Mouse (Mus musculus) C2C12 (cell line): ENCODE results near the gene Tgm1. TPM values are rescaled to one million over a fixed set of nuclear protein-coding genes. Genes with fewer than 3 reads are reported as not detected.

ENCODE experiments used
- H3K27me3 ChIP-seq: one replicate; pipeline ENCODE4 v1.6.1; 2011; ENCODE audit not compliant: control insufficient read depth, insufficient read depth, insufficient read length
- H3K36me3 ChIP-seq: one replicate; pipeline ENCODE4 v1.6.1; 2011; ENCODE audit not compliant: control insufficient read depth, insufficient read depth
- H3K4me3 ChIP-seq: one replicate; pipeline ENCODE4 v1.5.1; 2011; ENCODE audit warnings: mild to moderate bottlenecking, control low read depth; ENCODE audit not compliant: poor library complexity, insufficient read depth, severe bottlenecking
- H3K79me2 ChIP-seq: one replicate; pipeline ENCODE4 v1.6.1; 2011; ENCODE audit not compliant: control insufficient read depth, insufficient read depth
- H3K79me3 ChIP-seq: one replicate; pipeline ENCODE4 v1.6.1; 2011; ENCODE audit warnings: low read depth, control low read depth
- H3ac ChIP-seq: one replicate; pipeline ENCODE3; 2011; ENCODE audit warnings: low read depth; ENCODE audit not compliant: control insufficient read depth, insufficient read length
- CEBPB ChIP-seq: IDR thresholded peaks from one replicate; pipeline ENCODE4 v1.6.1; 2011; ENCODE audit warnings: low read depth, mild to moderate bottlenecking, control low read depth, moderate library complexity
- CTCF ChIP-seq: IDR thresholded peaks from one replicate; pipeline ENCODE4 v1.5.1; 2011; ENCODE audit not compliant: control insufficient read depth, insufficient read depth, insufficient read length
- FOSL1 ChIP-seq: IDR thresholded peaks from one replicate; pipeline ENCODE4 v1.8.0; 2011; ENCODE audit warnings: mild to moderate bottlenecking, low read length; ENCODE audit not compliant: poor library complexity, insufficient read depth, severe bottlenecking
- MAX ChIP-seq: IDR thresholded peaks from one replicate; pipeline ENCODE4 v1.6.1; 2011; ENCODE audit warnings: mild to moderate bottlenecking, control low read depth
- MYOD1 ChIP-seq: IDR thresholded peaks from one replicate; pipeline ENCODE4 v1.6.1; 2011; ENCODE audit warnings: low read depth; ENCODE audit not compliant: control insufficient read depth, insufficient read length
- MYOG ChIP-seq: IDR thresholded peaks from one replicate; pipeline ENCODE4 v1.6.1; 2011; ENCODE audit not compliant: control insufficient read depth, insufficient read length; ENCODE audit errors: extremely low read depth
- USF1 ChIP-seq: IDR thresholded peaks from one replicate; pipeline ENCODE4 v1.6.1; 2011; ENCODE audit warnings: low read depth, mild to moderate bottlenecking, control low read depth, moderate library complexity
- polyA plus RNA-seq: library from polyadenylated mRNA; unstranded; fragments of >200 nt; fragmentation: generic; extraction: Trizol; gene quantifications from one replicate; pipeline ENCODE4 v1.2.1, GENCODE M21; 2012; ENCODE audit warnings: missing spikeins

The Tgm1 gene
- polyA plus RNA-seq, 1 experiment = 0.07 TPM

GRCm38 (mm10) chr14:55677615-55678014 lies 36.1 kb downstream of the Tgm1 start:
- Histone ChIP-seq H3K36me3 (peaks cover 55% of the 10 kb centered on the region), H3K4me3 (no peak overlapping the region), H3K79me3 (peaks cover 16% of the 10 kb centered on the region), H3K27me3 (no peaks in the 10 kb centered on the region), H3ac (no peak overlapping the region), H3K79me2 (peaks cover 36% of the 10 kb centered on the region)
- no peak for TF ChIP-seq USF1
- no peak for TF ChIP-seq FOSL1
- no peak for TF ChIP-seq CEBPB
- no peak for TF ChIP-seq CTCF
- TF ChIP-seq MYOG = no peak
- no peak for TF ChIP-seq MAX
- no peak for TF ChIP-seq MYOD1

- Histone ChIP-seq H3K27me3 (no peaks in the 10 kb centered on the region), H3K79me2 (peaks cover 64% of the 10 kb centered on the region), H3ac (peak overlapping the region; percentile 62), H3K79me3 (peaks cover 46% of the 10 kb centered on the region), H3K36me3 (peaks cover 50% of the 10 kb centered on the region), H3K4me3 (peak overlapping the region; percentile 75)
- TF ChIP-seq MAX (no peak), MYOD1 (no peak), CTCF (no peak), MYOG (no peak), FOSL1 (no peak), CEBPB (no peak), USF1 (no peak)
Measured at GRCm38 (mm10) chr14:55672741-55673060, 41.0 kb downstream of the Tgm1 start.

- peaks cover 50% of the 10 kb centered on the region for H3K79me3 ChIP-seq
- H3K79me2 ChIP-seq = peaks cover 70% of the 10 kb centered on the region
- TF ChIP-seq CTCF (no peak), MAX (peak; percentile 89)
Measured at GRCm38 (mm10) chr14:55671833-55672740, 41.6 kb downstream of the Tgm1 start, which contains the start of the genes Gmpr2 and Nedd8. Gmpr2 (plus strand) TSS chr14:55671941. Nedd8 (minus strand) TSS chr14:55672124.

GRCm38 (mm10) chr14:55671486-55671832 lies 42.3 kb downstream of the Tgm1 start:
- TF ChIP-seq MYOD1 = no peak
- TF ChIP-seq FOSL1 = no peak
- TF ChIP-seq MYOG = no peak
- TF ChIP-seq USF1 = no peak
- no peak for TF ChIP-seq MAX
- TF ChIP-seq CTCF = no peak
- TF ChIP-seq CEBPB = no peak

More at GRCm38 (mm10) chr14:55671833-55672740, 41.6 kb downstream of the Tgm1 start, which contains the start of the genes Gmpr2 and Nedd8:
- Histone ChIP-seq H3ac (peak within 1 kb of the TSS; percentile 92), H3K4me3 (peak within 1 kb of the TSS; percentile 75), H3K27me3 (no peaks in the 10 kb centered on the region), H3K36me3 (peaks cover 44% of the 10 kb centered on the region)

GRCm38 (mm10) chr14:55660636-55661035 lies 53.1 kb downstream of the Tgm1 start:
- H3K4me3 ChIP-seq = no peak overlapping the region
- H3K79me3 ChIP-seq = no peaks in the 10 kb centered on the region
- TF ChIP-seq USF1 = no peak
- TF ChIP-seq MYOD1 = no peak
- TF ChIP-seq CEBPB = no peak
- no peak for TF ChIP-seq MAX
- no peak for TF ChIP-seq CTCF
- no peak for TF ChIP-seq MYOG
- TF ChIP-seq FOSL1 = no peak
- H3ac ChIP-seq = no peak overlapping the region
- peaks cover 23% of the 10 kb centered on the region for H3K36me3 ChIP-seq
- peaks cover 19% of the 10 kb centered on the region for H3K79me2 ChIP-seq
- H3K27me3 ChIP-seq = no peaks in the 10 kb centered on the region

More at GRCm38 (mm10) chr14:55671486-55671832, 42.3 kb downstream of the Tgm1 start:
- Histone ChIP-seq H3K4me3 (peak overlapping the region; percentile 75), H3K36me3 (peaks cover 37% of the 10 kb centered on the region), H3K79me2 (peaks cover 76% of the 10 kb centered on the region), H3K79me3 (peaks cover 54% of the 10 kb centered on the region), H3ac (peak overlapping the region; percentile 92), H3K27me3 (no peaks in the 10 kb centered on the region)

- Histone ChIP-seq H3ac (peak within 1 kb of the TSS; percentile 73), H3K79me2 (peaks cover 13% of the 10 kb centered on the region), H3K27me3 (no peaks in the 10 kb centered on the region), H3K36me3 (peaks cover 23% of the 10 kb centered on the region), H3K79me3 (no peaks in the 10 kb centered on the region), H3K4me3 (peak within 1 kb of the TSS; percentile 42)
- TF ChIP-seq CEBPB (no peak), USF1 (no peak), CTCF (peak; percentile 73)
Measured at GRCm38 (mm10) chr14:55659960-55660573, 53.7 kb downstream of the Tgm1 start, which contains the start of gene Mdp1. Mdp1 (minus strand) TSS chr14:55660508.
